Mouse (Mus musculus) MEL (cell line): Measurements from ENCODE around the gene Ang6.

ENCODE experiments used
- HCFC1 ChIP-seq: IDR thresholded peaks from 2 replicates; pipeline ENCODE4 v1.6.1; 2012; ENCODE audit warnings: low read depth, mild to moderate bottlenecking, inconsistent platforms, low read length, improper control_type of control experiment, moderate library complexity
- MXI1 ChIP-seq: IDR thresholded peaks from 2 replicates; pipeline ENCODE4 v1.6.1; 2011; ENCODE audit warnings: mild to moderate bottlenecking, low read depth, low read length, improper control_type of control experiment
- POLR2A ChIP-seq, 2 experiments: IDR thresholded peaks; 2 replicates each; pipeline ENCODE4 v1.6.1; 2011 to 2012; ENCODE audit warnings: low read length in 2 of 2, mild to moderate bottlenecking in 2 of 2, control low read depth in 1 of 2, improper control_type of control experiment in 1 of 2, low read depth in 1 of 2, moderate library complexity in 1 of 2; ENCODE audit not compliant: control insufficient read depth in 1 of 2, insufficient read depth in 1 of 2, poor library complexity in 1 of 2
- POLR2AphosphoS2 ChIP-seq: IDR thresholded peaks from 2 replicates; pipeline ENCODE4 v1.6.1; 2011; ENCODE audit warnings: low read length, improper control_type of control experiment
- POLR2AphosphoS5 ChIP-seq: IDR thresholded peaks from 2 replicates; pipeline ENCODE4 v1.6.1; 2012; ENCODE audit warnings: low read depth, borderline replicate concordance, mild to moderate bottlenecking, inconsistent platforms, low read length, moderate library complexity, mixed read lengths
- RCOR1 ChIP-seq: IDR thresholded peaks from 2 replicates; pipeline ENCODE4 v1.6.1; 2012; ENCODE audit warnings: low read depth, mild to moderate bottlenecking, inconsistent platforms, low read length, improper control_type of control experiment
- TCF12 ChIP-seq: IDR thresholded peaks from 2 replicates; pipeline ENCODE4 v1.6.1; 2014; ENCODE audit warnings: low read depth, mild to moderate bottlenecking, inconsistent platforms, low read length, improper control_type of control experiment, moderate library complexity
- UBTF ChIP-seq: IDR thresholded peaks from 2 replicates; pipeline ENCODE4 v1.6.1; 2012; ENCODE audit warnings: low read depth, mild to moderate bottlenecking, inconsistent platforms, low read length, improper control_type of control experiment, moderate library complexity, borderline replicate concordance; ENCODE audit not compliant: insufficient read depth
- ZC3H11A ChIP-seq: IDR thresholded peaks from 2 replicates; pipeline ENCODE4 v1.6.1; 2012; ENCODE audit warnings: low read depth, mild to moderate bottlenecking, inconsistent platforms, low read length, improper control_type of control experiment

GRCm38 (mm10) chr14:44002169-44002568 is at the start of gene Ang6:
- TF ChIP-seq RCOR1 (no peak), UBTF (no peak), POLR2A (IDR thresholded peaks at IDR 0.05; ENCODE audit: control insufficient read depth in 1 of 2, insufficient read depth in 1 of 2, low read depth in 1 of 2, low read length in 2 of 2, poor library complexity in 1 of 2) (no peak), MXI1 (no peak), POLR2AphosphoS2 (no peak), TCF12 (no peak), ZC3H11A (no peak), POLR2AphosphoS5 (no peak), HCFC1 (no peak)
